Mouse (Mus musculus): Measurements from ENCODE around the gene Gng12.
"Not testable (repeated sequence)": the region's sequence is repeated elsewhere in the genome, so short reads cannot be mapped to it uniquely, and the experiment has no call there.

The Gng12 gene

GRCm38 (mm10) chr6:67027438-67028142 is 131.4 kb downstream of the Gng12 start:
- DNase-seq (ENCODE audit: low spot score in 2 of 2): no peak

- DNase-seq (ENCODE audit: low spot score in 2 of 2): no peak
These were observed 133.2 kb downstream of the Gng12 start for GRCm38 (mm10) chr6:67029312-67029950.

- DNase-seq (ENCODE audit: low spot score in 2 of 2): no peak
These were observed 133.8 kb downstream of the Gng12 start for GRCm38 (mm10) chr6:67029987-67030386.

DNA sequence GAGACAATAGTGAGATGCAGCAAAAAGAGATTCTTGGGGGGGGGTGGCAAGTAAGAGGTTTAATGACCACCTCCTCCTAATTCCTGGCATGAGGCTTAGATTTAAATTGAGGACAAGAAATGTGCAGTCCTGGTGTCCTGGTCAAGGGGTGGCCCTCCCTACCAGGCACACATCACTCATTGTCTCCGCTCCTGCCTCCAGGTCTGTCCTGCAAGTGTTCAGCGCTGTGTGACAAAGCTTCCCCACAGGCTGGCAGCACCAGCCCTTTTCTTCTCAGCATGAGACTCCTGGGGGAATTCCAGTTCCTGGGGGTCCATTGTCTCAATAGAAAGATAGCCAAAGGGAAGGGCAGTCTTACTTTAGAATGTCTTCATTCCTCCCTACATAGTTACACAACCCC is 134.2 kb downstream of the Gng12 start:
- no peak for DNase-seq (ENCODE audit: low spot score in 2 of 2)

DNA sequence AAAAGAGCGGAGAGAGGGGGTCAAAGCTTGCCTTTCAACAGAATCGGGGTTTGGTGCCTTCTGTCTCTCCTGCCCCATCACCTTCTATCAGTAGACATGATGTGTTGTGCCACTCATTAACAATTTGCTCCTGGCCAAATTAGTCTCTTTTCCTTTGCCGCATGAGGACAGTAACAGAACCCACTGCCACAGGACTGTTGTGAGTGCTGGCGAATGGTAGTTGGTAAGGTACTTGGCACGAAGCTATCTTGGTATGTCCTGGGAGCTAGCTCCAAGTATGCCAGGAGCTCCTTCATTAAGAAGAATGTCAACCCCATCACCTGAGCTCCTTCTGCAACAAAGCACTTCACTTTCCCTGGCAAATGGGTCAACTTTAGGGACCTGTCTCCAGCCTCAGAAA is 134.6 kb downstream of the Gng12 start:
- DNase-seq (ENCODE audit: low spot score in 2 of 2): no peak

- not testable (repeated sequence) for DNase-seq (ENCODE audit: low spot score in 2 of 2)
These were observed 136.4 kb downstream of the Gng12 start for GRCm38 (mm10) chr6:67032551-67032950.

DNA sequence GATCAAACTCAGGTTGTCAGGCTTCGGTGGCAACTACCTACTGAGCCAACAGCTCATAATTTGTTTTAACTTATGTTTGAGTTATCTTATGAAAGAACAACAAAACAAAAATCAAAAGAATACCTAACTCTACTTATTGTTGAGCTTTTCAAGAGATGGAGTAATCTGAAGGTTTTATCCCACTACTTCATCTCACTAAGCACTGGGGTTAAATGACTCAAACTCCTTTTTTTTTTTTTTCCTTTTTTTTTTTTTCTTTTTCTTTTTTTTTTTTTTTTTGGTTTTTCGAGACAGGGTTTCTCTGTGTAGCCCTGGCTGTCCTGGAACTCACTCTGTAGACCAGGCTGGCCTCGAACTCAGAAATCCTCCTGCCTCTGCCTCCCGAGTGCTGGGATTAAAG is 136.8 kb downstream of the Gng12 start:
- not testable (repeated sequence) for DNase-seq (ENCODE audit: low spot score in 2 of 2)

DNA sequence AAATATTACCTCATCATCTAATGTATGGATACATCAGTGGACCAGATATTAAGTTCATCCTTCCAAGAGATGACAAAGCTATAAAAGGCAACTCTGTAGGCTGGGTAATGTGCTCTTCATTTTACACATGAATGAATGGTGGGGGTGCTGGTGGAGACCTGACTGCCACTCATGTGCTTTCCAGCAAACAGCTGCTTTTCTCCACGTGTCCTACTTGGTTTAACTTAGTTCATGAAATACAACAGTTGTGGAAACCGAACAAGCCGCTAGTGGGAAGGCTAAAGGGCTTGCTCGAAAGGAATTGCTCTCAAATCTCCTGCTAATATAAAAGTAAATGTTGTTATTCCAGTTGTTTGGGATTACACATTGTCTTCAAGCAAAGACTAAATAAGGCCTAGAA is 137.4 kb downstream of the Gng12 start:
- no peak for DNase-seq (ENCODE audit: low spot score in 2 of 2)

DNA sequence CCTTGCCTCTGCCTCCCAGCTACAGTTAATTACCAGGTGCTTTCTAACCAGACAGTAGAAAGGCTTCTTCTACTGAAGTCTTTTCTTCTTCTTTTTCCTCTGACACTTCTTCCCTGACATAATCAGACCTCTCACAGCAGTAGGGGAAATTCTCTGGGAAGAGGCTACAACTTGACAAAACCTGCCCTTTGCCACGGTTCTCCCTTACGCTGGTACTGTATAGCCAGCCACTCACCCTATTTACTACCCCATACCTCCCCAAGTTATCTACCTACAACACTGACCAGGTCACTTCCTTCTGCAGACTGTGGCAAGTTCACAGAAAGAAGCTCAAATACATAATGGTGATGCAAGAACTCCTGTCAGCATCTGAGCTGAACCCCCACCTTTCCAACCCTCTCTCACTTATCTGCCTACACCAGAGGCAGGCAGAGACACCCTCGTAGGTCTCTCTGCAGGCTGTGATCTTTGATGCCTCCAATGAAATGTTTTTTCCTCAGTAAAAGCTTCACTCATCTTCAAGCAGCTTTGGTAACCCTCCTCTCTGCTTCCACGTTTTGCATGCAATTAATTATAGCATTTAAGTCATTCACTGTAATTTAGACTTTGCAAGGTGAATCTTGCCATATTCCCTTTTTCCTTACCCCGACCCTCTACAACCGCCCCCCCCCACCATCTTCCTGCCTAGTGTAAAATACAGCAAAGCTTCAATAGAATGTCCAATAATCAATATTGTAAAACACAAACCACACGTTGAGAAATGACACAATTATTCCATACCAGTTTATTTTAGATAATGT is 138.3 kb downstream of the Gng12 start:
- no peak for DNase-seq (ENCODE audit: low spot score in 2 of 2)

GRCm38 (mm10) chr6:67035388-67036299 is 139.4 kb downstream of the Gng12 start:
- DNase-seq (ENCODE audit: low spot score in 2 of 2): no peak

- peak; percentile 80 to 81 for DNase-seq (ENCODE audit: low spot score in 2 of 2)
These were observed 140.2 kb downstream of the Gng12 start for GRCm38 (mm10) chr6:67036356-67036811.

GRCm38 (mm10) chr6:67036837-67037628 is 140.8 kb downstream of the Gng12 start, which contains the start of gene Gadd45a:
Gene Gadd45a, minus strand, starts transcription at chr6:67037457.
- DNase-seq (ENCODE audit: low spot score in 2 of 2): peak; percentile 92 to 94

GRCm38 (mm10) chr6:67038964-67039363 is 142.8 kb downstream of the Gng12 start:
- DNase-seq (ENCODE audit: low spot score in 2 of 2): no peak

GRCm38 (mm10) chr6:67040904-67041410 is 144.8 kb downstream of the Gng12 start:
- DNase-seq (ENCODE audit: low spot score in 2 of 2): no peak

DNA sequence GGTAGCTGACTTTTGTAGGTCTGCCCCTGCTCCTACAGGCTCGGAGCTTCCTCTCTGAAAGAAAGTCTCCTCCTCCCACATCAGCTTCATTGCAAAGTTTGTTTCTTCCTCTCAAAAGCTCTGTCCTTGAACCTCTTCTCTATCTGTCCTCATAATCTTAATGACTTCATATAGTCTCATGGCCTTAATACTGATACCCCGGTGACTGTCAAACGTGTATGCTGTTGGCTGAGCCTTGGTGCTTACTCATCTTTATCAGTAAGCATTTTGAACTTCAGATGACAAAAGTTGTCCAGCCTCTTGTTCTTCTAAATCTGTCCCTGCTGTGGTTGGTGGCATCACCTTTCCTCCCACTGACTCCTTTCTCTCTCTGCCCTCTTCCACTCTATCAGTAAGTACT is 149.2 kb downstream of the Gng12 start:
- no peak for DNase-seq (ENCODE audit: low spot score in 2 of 2)

DNA sequence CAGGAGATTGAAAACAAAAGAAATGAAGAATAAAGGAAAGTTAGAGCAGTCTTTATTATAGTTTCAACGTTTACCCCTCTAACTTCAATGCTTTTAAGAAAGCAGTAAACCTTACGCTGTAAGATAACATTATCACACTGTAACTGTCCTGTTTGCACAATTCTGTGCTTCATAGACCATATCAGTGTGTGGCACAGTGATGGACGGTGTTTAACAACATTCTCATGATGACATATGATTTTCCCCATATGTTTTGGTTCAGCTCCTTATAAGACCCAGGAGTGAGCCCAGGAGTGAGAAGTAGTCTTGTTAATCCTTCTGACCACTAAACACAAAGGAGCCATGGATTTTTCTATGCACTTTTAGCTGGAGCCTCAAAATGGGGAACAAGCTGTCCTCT is 150.7 kb downstream of the Gng12 start:
- DNase-seq (ENCODE audit: low spot score in 2 of 2): no peak

DNA sequence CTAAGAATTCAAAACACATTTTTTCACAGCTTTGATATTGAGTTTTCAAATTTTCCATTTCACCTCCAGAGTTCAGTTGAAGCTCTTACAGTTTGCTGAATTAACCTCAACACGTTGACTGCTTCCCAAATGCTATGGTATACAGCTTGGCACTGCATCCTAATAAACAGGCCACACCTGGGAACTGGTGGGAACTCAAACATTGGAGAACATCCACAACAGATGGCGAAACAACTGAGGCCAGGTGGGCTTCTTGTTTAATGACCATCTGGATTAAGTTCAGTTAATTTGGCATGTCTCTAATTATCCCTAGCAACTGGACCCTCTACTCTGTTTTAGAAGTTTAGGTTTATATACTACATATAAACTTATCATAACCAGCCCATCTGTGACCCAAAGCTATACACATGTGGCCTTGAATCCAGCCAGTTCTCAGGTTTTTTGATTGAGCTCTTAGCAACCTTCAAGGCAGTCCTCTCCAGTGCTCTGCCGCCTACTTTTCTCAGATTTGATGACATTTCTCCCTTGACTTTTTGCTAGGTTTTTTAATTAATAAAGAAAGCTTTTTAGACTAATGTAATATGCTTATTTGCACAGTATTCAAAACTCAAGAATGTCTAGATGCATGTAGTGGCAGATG is 152.0 kb downstream of the Gng12 start:
- no peak for DNase-seq (ENCODE audit: low spot score in 2 of 2)

GRCm38 (mm10) chr6:67048880-67049694 is 152.9 kb downstream of the Gng12 start:
- DNase-seq (ENCODE audit: low spot score in 2 of 2): no peak

- DNase-seq (ENCODE audit: low spot score in 2 of 2): no peak
These were observed 153.5 kb downstream of the Gng12 start for GRCm38 (mm10) chr6:67049695-67050038.
